Mouse (Mus musculus): ENCODE results near the gene 4930524B15Rik.
"Not testable (repeated sequence)": the region's sequence is repeated elsewhere in the genome, so short reads cannot be mapped to it uniquely, and the experiment has no call there.

4930524B15Rik gene

DNA sequence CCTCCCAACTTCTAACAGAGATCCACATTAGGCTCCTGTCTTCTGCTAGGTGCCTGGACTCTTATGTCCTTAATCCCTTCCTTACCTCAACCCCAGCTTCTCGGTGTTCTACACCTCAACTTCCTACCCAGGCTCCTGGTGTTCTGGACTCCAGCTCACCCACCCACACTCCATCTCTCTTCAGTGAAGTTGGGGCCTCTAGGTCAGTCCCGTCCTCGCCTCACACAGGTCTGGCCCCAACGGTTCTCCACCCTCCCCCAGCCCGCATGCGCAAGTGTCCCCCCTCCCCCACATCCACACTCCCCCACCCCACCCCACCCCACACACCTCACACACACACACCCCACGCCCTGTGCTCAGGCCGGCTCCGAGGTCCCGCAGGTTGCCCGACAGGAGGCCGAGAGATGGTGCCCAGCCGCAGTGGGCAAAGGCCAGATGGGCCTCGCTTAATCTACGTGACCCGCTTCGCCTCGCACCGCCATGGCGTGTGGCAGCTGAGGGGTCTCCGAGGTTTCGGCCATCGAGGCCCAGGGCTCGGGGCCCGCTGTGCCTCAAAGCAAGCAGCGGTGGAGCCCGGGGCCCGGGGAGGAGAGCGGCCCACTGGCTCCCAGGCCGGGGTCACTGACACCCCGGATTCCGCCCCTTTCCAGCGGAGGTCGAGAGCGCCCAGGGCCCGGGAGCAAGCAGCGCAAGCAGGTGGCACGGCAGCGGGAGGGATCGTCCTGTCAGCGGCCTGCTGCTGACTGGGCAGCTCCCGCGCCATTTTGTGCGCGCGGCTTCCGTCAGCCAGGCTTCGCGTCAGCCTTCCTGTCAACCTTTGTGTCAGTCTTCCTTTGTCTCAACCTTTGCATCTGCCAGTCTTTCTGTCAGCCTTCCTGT is at the start of gene 4930524B15Rik:
Gene 4930524B15Rik, plus strand, starts transcription at position 337 of the 879 bp plus-strand sequence.
- no peak for DNase-seq (ENCODE audit: inconsistent age in 2 of 2, low spot score in 1 of 2)

DNA sequence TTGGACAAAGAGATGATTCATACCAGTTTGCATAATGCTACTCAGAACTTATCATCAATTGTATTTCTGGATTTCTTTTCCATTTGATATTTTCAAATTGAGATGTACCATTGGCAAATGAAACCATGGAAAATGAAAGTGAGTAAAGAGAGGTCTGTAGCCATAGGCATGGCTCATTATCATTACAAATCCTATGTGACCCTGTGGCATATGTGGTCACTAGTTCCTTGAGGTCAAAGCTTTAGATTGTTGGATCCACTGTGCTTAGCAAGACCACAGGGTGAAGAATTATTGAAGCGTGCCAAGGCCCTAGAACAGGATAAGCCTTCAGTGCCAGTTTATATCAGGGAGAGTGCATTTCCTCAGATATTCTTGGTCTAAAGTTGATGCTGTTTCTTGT is 47.6 kb upstream of the 4930524B15Rik start:
- DNase-seq (ENCODE audit: inconsistent age in 2 of 2, low spot score in 1 of 2) = no peak

DNA sequence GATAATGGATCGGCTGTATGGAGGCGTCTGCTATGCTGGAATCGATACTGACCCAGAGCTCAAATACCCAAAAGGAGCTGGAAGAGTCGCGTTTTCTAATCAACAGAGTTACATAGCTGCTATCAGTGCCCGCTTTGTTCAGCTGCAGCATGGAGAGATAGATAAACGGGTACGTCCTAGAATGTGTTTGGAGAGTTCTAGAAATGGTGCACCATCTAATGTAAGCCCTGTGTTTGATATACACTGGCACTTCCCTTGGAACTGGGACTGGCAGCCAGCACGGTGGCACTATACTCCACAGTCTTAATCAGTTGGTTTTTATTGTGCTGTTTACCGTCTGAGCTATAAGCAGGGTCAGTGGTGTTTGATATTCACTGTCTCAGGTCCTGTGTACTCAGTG is 35.3 kb upstream of the 4930524B15Rik start:
- no peak for DNase-seq (ENCODE audit: inconsistent age in 2 of 2, low spot score in 1 of 2)

DNA sequence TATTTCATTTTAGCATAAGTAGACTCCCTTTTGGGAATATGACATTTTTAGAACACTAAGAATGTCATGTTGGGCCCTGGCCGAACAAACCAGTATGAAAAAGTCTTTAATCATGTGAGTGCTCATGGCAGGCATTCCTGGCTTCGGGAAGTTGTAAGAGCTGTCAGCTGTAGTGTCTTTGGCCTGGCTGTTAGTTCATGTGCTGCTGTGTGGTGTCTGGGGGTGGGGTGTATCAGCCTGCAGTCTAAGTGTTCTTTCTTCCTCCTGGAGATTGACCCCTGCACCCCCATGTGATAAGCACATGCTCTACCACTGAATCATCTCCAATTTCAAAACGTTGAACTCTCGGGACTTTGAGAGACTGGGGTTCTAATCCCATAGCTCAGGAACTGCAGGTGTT is 29.7 kb upstream of the 4930524B15Rik start:
- no peak for DNase-seq (ENCODE audit: inconsistent age in 2 of 2, low spot score in 1 of 2)

DNA sequence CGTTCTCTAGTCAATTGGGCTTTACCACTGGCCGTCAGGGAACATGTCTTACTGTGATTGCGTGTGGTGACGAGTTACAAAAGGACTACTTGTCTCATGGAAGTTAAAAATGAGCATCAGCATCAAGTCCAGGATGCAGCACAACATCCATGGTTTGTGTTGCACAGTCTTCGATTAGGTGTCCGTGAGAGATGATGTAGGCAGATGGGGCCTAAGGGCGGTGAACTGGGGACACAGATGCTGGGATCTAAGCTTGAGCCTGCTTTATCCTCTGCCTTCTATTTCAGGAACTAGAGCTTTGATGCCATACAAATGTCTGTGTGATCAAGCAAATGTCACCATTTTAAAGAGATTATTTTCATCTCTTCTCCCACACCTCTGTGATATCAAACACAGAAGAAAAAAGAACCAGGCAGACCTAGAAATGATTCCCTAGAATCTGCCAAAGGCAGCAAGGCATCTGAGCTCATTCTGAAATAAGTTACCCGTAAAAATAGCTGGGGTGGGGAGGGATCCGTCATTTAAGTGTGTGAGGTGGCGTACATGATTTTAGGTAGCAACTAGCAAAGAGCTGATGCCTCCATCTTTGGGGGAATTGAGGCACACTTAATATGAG is 28.4 kb upstream of the 4930524B15Rik start:
- DNase-seq (ENCODE audit: inconsistent age in 2 of 2, low spot score in 1 of 2) = no peak

DNA sequence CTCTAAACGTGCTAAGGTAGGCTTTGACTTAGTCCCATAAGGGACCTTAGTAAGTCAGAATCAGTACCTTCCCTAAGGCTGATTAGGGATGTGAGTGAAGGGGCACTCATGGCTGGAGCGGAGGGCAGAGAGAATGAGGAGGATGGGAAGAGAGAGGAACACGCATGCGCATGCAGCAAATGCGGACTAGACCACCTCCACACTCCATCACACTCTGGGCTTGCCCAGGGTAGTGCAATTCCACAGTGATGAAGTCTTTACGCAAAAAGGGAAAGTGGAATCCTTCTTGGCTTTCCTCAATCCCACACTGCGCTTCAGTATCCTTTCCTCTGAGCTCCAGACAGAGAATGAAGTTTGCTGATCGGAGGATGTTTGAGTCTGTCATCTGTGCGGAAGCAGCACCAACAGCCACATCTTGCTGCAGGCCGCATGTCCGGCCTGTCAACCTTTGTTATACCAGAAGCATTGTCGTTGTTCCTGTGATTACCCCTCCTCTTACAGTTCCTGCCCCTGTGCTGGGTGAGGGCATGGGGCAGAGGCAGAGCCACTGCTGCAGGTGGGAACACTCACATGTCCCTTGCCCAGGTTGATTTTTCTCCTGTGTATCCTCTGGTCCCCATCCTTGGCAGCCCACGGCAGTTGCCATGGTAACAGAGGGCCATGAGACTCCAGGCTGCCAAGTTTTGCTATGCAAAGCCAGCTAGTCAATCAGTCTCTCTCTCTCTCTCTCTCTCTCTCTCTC is 24.3 kb upstream of the 4930524B15Rik start:
- DNase-seq (ENCODE audit: inconsistent age in 2 of 2, low spot score in 1 of 2) = peak in 1 of 2 experiments; percentile 38

DNA sequence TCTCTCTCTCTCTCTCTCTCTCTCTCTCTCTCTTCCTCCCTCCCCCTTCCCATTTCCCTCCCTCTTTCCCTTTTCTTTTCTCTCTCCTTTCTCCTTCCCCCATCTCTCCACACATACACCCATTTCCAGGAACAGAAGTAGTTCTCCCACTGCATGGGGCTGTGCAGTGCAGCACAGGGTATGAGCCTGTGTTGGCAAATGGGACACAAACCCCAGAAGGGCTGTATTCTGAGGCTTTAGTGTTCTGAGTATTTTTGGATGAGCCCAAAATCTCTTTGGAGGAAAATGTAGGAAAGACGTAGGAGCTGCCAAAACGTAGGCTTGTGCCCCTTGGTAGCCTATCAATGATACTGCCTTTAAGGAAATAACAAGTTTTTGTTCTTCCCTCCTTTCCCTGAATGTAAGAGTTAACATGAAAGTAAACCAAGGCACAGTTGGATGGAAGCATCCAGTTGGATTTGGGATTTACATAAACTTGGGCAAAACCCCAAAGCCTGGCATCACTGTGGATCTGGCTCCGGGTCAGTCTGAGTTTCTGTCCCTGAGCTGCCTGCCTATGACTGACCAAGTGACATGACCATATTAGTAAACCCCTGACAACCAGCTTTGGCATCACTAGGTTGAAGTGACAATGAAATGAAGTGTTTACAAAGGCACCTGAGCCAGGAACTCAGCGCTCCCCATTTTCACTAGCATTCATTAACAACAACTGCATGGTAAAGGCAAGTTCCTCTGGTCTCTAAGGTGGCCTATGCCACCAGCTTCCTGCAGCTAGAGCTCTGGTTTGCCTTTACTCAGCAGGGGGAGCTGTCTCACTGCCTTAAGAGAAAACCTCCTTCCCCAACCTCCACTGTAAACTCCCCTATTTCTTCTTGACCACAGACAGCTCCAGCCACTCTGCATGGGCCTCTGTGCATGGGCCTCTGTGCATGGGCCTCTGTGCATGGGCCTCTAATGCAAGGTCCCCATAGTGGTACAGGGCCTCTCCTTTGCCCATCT is 23.5 kb upstream of the 4930524B15Rik start:
- DNase-seq (ENCODE audit: inconsistent age in 2 of 2, low spot score in 1 of 2) = peak in 1 of 2 experiments; percentile 51

DNA sequence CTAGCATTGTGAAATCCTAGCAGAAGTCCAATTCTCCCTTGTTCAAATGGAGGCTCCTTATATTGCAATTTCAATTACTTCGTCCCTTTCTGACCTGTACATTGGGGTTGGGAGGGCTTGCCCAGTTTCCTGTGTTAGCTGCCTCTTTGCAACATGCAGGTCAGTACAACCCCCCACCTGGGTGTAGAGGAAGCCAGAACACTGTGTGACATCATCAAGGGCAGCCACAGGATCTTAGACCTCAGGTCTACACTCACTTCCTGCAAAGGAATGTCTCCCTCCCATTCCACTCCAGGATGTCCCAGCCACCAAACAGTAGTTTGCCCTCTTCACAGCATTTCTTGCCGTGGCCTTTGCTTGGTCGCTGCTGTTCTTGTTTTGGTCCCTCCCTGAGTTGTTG is 19.9 kb upstream of the 4930524B15Rik start:
- no peak for DNase-seq (ENCODE audit: inconsistent age in 2 of 2, low spot score in 1 of 2)

DNA sequence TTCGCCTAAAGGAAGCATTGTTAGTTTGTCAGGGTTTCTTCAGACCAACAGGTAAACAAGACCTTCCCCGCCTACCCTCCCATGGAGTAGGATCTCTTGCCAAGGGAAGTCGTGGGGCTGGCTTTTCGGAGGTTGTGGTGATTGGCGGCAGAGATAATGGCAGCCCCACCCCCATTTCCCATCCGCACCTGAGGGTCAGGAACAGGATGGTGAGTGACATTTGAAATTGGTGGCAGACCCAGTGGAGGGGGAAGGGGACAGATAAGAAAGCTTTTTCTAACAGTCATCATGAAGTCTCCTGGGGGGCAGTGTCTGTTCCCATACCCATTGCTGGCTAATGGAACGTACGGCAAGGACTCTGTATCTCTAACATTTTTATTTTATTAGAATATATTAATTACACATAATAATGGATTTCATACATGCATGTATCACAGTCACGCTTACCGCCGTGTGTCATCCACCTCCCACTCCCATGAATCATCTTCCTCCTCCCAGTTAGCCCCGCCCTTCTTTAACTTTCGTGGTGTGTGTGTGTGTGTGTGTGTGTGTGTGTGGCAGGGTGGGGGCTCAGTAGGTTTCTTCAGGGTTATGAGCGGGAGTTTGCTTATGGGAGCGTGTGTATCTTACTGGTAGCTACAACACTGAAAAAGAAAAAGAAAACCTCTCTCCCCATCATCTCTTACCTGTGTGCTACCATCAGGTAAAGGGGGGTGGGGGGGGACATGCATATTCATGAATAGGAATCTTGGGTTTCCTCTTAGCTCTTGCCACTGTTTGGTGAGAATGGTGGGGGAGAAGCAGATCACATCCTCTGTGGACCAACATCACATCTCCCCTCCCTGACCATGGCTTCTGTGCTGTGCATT is 16.7 kb upstream of the 4930524B15Rik start:
- DNase-seq (ENCODE audit: inconsistent age in 2 of 2, low spot score in 1 of 2) = peak; percentile 34 to 55

DNA sequence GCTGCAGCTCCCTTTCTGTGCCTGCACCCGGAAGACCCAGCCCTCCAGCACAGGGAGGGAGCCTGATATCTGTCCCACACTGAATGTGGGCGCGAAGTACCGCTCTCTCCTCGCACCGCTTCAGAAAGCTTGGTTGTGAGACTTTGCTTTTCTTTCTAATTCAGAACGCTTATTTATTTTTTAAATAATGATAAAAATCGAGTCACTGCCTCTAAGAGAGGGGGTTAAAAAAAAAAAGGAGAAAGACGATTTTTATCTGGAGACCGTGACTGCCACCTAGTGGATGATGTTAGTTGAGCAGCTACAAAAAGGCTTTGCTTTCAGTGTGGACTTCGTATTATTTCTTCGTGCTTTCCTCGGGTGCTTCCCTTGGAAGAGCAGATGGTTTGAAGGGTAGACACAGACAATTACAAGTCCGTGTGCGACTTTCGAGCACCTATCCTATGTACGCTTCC is 16.0 kb upstream of the 4930524B15Rik start:
- DNase-seq (ENCODE audit: inconsistent age in 2 of 2, low spot score in 1 of 2) = peak; percentile 68 to 93

DNA sequence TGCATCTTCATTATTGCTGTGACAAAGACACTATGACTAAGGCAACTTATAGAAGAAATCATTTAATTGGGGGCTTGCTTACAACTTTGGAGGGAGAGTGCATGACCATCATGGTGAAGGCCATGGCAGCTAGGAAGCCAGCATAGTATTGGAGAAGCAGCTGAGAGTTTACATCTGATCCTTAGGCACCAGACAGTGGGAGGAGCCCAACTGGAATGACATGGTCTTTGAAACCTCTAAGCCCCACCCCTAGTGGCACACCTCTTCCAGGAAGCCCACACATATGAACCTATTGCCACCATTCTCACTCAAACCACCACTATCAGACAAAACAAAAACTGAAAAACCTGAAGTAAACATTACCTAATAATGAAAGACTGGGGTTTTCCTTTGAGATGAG is 5.3 kb upstream of the 4930524B15Rik start:
- no peak for DNase-seq (ENCODE audit: inconsistent age in 2 of 2, low spot score in 1 of 2)

DNA sequence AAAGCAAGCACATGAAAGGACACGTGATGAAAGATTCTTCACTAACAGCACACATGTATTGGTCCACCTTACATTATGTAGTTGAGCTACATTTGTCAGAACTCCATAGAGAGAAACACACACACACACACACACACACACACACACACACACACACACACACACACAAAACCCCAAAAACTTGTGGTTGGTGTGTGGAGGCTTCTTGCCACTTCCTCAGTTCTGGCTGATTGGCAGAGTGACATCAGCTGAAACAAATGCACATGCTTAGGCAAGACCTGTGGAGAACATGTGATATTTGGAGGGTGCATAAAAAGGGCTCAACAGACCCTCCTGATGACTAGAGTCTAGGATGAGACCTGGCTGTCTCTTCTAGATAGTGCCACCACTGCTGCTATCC is 1.4 kb upstream of the 4930524B15Rik start:
- no peak for DNase-seq (ENCODE audit: inconsistent age in 2 of 2, low spot score in 1 of 2)

DNA sequence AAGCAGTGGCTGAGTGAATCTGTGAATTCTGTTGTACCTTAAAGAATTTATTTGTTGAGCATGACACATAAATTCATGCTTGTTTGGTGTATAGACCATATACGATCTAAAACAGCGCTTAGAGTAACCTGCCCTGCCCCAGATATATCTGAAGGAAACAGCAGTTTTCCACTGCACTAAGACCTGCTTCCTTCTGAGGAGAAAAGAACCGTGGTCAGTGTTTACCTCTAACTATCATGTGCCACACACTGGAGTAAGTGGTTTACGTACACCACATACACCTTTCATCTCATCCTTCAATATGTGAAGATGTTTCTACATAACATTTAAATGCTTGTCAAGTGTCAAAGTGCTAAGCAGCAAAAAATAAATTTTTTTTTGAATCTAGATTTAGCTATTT is 8.7 kb downstream of the 4930524B15Rik start:
- DNase-seq (ENCODE audit: inconsistent age in 2 of 2, low spot score in 1 of 2) = no peak

DNA sequence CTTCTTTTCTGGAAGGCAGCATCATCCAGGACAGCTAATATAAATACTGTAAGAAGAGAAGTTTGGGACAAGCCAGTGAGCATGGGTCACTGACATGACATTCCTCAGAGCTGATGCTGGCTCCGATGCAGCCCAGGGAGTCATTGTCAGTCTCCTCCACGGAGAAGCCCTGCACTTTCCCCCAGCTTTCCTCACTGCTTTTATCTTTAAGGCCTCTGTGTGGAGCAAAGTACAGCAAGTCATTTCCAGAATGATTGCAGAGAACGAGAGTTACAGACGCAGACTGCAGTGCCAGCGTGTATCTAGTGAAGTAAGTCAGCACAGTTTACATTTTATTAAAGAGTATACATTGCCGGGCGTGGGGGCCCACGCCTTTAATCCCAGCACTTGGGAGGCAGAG is 9.4 kb downstream of the 4930524B15Rik start:
- DNase-seq (ENCODE audit: inconsistent age in 2 of 2, low spot score in 1 of 2) = no peak

DNA sequence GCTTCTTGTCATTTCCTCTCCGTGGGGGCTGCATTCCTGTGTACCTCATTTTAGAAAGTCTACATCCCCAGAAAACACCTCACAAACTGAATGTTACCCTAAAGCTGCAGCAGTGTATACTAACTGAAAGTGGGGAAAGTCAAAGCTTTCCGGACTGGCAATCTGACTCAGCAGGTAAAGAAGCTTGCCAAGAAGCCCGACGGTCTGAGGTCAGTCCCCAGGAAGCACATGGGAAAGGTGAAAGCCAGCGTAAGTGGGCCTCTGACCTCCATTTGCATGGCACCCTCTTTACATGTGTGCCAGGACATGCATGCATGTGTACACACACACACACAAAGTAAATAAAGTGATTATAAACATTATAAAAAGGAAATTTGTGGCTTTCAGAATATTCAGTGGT is 10.3 kb downstream of the 4930524B15Rik start:
- no peak for DNase-seq (ENCODE audit: inconsistent age in 2 of 2, low spot score in 1 of 2)

DNA sequence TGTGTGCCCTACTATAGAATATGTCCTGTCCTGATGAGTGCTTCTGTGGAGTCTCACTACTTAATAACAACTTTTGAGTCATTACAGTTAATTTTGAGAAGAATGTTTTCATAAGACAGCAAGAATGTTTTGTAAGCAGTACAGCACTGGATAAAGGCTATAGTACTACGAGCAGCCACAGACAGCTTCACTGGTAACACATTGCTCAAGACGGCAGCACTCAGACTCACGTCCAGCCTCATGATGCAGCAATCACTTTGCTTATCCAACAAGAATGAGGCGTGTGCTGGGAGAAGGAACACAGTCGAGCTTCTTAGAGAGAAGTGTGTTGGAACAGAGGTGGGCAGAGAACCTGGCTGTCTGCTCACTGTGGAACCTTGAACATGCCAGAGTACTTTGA is 10.7 kb downstream of the 4930524B15Rik start:
- no peak for DNase-seq (ENCODE audit: inconsistent age in 2 of 2, low spot score in 1 of 2)

DNA sequence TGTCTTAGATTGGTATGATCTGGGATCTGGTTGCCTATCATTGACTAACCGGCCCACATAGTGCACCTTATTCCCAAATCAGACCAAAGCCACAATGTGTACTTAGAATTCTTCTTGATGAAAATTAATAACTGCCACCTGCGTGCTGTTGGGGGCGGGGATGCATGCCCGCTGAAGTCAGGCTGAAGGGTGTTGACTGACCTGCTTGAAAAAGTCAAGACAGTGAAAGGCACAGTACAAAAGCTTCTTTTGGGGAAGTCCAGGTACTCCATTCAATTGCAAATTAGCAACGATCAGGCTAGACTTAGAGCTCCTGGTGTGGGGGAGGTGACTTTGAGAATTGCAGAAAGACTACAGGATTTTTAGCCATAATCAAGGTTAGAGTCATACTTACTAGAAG is 14.7 kb downstream of the 4930524B15Rik start:
- not testable (repeated sequence) for DNase-seq (ENCODE audit: inconsistent age in 2 of 2, low spot score in 1 of 2)

DNA sequence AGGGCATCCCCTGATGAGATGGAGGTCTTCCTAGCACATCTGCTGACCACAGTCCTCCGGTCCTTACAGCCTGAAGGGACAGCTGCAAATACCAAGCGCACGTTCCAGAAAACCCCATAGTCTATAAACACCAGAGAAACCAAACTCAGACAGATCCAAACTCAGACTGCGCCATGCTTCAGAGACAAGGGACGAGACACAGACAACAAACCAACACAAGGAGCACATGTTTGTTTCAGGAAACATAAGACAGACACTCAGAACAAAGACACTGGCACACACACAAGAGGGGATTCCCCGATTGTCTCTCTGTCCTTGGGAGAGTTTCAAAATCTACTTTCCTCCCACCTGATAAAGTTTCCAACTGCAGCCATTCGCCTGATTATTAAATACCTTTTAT is 16.4 kb downstream of the 4930524B15Rik start:
- DNase-seq (ENCODE audit: inconsistent age in 2 of 2, low spot score in 1 of 2) = no peak

DNA sequence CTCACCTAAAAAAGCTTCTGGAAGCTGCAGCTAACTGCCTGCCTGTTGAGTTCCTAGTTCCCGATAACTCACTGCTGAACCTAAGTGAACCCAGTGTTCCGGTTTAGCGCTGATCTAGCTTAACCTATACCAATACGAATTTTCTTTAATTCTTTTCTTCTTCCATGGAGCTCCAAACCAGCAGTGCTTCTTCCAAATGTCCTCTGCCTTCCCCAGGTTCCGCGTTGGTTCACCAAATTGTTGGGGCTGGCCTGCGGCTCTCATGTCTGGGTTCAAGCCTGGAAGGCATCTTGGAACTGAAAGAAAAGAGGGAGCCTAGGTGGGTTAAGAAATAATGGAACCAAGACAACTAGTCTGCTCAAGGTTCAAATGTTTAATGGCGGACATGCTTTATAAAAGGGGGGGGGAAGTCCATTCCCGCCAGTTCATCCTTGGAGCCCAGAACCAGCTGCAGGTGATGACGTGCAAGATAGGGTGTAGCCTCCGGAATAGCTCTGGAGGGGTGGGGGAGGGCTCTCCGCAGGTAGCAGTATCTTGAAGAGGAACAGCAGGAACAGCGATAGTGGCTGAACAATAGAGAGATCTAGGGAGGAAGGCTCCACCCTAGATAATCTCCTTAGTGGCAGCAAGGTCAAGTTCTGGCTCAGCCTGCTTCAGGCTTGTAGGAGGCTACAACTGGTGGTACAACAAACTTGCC is 17.0 kb downstream of the 4930524B15Rik start:
- DNase-seq (ENCODE audit: inconsistent age in 2 of 2, low spot score in 1 of 2) = not testable (repeated sequence)

Data from adrenal gland, adult (tissue).